Mouse (Mus musculus): ENCODE results near the gene Abhd11.

DNA sequence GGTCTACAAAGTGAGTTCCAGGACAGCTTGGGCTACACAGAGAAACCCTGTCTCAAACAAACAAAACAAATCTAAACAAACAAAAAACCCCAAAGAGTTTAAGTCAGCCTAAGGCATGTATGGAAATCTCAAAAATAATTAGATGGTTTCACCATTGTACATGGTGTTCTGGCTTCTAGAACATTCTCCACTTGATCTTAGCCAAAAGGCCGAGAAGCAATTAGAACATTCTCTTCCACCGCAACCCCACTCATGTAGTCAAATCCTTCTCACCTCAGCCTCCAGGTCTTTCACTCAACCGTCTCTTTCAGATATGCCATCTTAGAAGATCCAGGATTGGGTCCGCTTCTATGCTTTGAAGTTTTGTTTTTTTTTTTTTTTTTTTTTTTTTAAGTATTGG is 9.2 kb upstream of the Abhd11 start:
- no peak for TF ChIP-seq EP300 (IDR thresholded peaks at IDR 0.05; ENCODE audit: low read depth)
- TF ChIP-seq CTCF (IDR thresholded peaks at IDR 0.05; ENCODE audit: low read depth): no peak
